In the genomic region with DNA sequence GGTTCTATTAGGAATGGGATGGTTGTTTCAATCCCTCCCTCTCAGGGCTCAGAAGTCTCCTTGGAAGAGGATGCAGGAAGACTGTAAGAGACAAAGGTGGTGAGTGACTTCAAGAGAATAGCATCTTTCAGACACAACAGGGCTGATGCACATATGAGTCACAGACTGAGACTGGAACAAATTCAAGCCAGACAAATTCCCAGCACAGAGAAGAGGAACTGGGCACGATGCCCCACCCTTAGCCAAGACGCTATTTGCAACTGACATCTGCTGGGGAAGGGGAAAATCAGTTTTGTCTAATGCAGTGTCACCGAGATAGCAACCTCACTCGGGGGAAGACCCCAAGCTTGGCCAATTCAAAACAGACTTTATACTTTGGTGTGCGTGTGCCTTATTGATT, we compare ENCODE assay signal across 17 mouse cellular contexts. TPM values are rescaled to one million over a fixed set of nuclear protein-coding genes. Genes with fewer than 3 reads are reported as not detected.
DNase-seq lines count a peak whose midpoint lies in the region; ATAC-seq lines count a peak whose summit lies in the region.
"Had no signal": no experiment of that assay in that cellular context is flagged by ENCODE, and none has a peak within 500 bp of the region (broad histone marks: within the 10 kb centered on the region; RNA-seq: fewer than 3 reads in every experiment).

No protein-coding gene starts in this region.

- no peaks in the 10 kb centered on the region for H3K4me1 ChIP-seq in embryonic facial prominence, embryonic 14.5 days (ENCODE audit: control insufficient read depth, insufficient read depth, low read length)
- peaks cover 3% of the 10 kb centered on the region; the same call in 1 of the 2 replicates for H3K4me1 ChIP-seq in embryonic facial prominence, embryonic 10.5 days
- H3K4me1 ChIP-seq: embryonic facial prominence, embryonic 12.5 days; neural tube, embryonic 12.5 days had no signal

- no peak for ATAC-seq in embryonic facial prominence, embryonic 14.5 days (ENCODE audit: low read depth)
- ATAC-seq: lung, postnatal 0 days had no signal

- H3K27me3 ChIP-seq in embryonic facial prominence, embryonic 14.5 days (replicated peaks; ENCODE audit: control insufficient read depth, insufficient read depth, low read length): no peaks in the 10 kb centered on the region
- no peaks in the 10 kb centered on the region for H3K27me3 ChIP-seq in embryonic facial prominence, embryonic 10.5 days (replicated peaks; ENCODE audit: low read depth, poor library complexity, severe bottlenecking)
- H3K27me3 ChIP-seq: neural tube, embryonic 12.5 days had no signal

- H3K36me3 ChIP-seq in embryonic facial prominence, embryonic 14.5 days (ENCODE audit: control insufficient read depth, insufficient read depth, low read length): no peaks in the 10 kb centered on the region
- H3K36me3 ChIP-seq in embryonic facial prominence, embryonic 10.5 days (replicated peaks): no peaks in the 10 kb centered on the region
- H3K36me3 ChIP-seq: embryonic facial prominence, embryonic 12.5 days; neural tube, embryonic 12.5 days had no signal

- H3K4me3 ChIP-seq in embryonic facial prominence, embryonic 14.5 days (ENCODE audit: low read depth, low read length): no peak overlapping the region
- H3K4me3 ChIP-seq in embryonic facial prominence, embryonic 10.5 days: no peak overlapping the region
- H3K4me3 ChIP-seq: embryonic facial prominence, embryonic 12.5 days; gastrocnemius, adult 2 months; neural tube, embryonic 12.5 days had no signal

- H3K9ac ChIP-seq in embryonic facial prominence, embryonic 14.5 days (ENCODE audit: low read depth, low read length): no peak overlapping the region
- H3K9ac ChIP-seq: embryonic facial prominence, embryonic 12.5 days; neural tube, embryonic 12.5 days had no signal

- H3K9me3 ChIP-seq in embryonic facial prominence, embryonic 14.5 days (ENCODE audit: control insufficient read depth, low read length): no peaks in the 10 kb centered on the region
- H3K9me3 ChIP-seq in embryonic facial prominence, embryonic 10.5 days: no peaks in the 10 kb centered on the region
- H3K9me3 ChIP-seq: embryonic facial prominence, embryonic 12.5 days; neural tube, embryonic 12.5 days had no signal

- H3K27ac ChIP-seq in embryonic facial prominence, embryonic 14.5 days (replicated peaks; ENCODE audit: low read depth, low read length): no peak overlapping the region
- H3K27ac ChIP-seq in embryonic facial prominence, embryonic 10.5 days (replicated peaks): no peak overlapping the region
- H3K27ac ChIP-seq: embryonic facial prominence, embryonic 12.5 days; gastrocnemius, adult 2 months; neural tube, embryonic 12.5 days; stomach, postnatal 0 days had no signal

- no peak overlapping the region for H3K4me2 ChIP-seq in embryonic facial prominence, embryonic 14.5 days (ENCODE audit: low read depth, low read length)
- H3K4me2 ChIP-seq: embryonic facial prominence, embryonic 12.5 days; heart, embryonic 11.5 days; neural tube, embryonic 12.5 days had no signal

- peak; percentile 23 for DNase-seq in embryonic facial prominence, embryonic 14.5 days (ENCODE audit: low spot score)
- DNase-seq in embryonic facial prominence, embryonic 10.5 days (ENCODE audit: low spot score): no peak
- DNase-seq in A20 (ENCODE audit: low read depth, low spot score): peak; percentile 59
- peak; percentile 91 for DNase-seq in brain, adult 2 months (ENCODE audit: low read depth, low spot score)
- DNase-seq in left cerebral cortex, postnatal 36 days (ENCODE audit: low spot score in 2 of 2): peak; percentile 39 to 49
- no peak for DNase-seq in embryo, embryonic 10 days (ENCODE audit: low spot score)
- DNase-seq in heart, postnatal 25 days (ENCODE audit: low spot score): no peak
- no peak for DNase-seq in T-cell, adult 2 months (ENCODE audit: low spot score)
- DNase-seq: gastrocnemius, adult 2 months; kidney, adult 18-20 months; midbrain, embryonic 14.5 days had no signal

- intact Hi-C loops in left cerebral cortex, postnatal 36 days (cut with DNase I): no loop called here
- intact Hi-C loops in heart, postnatal 25 days (cut with DNase I): no loop called here

- 64% methylated on average over 5 of the region's 5 CpGs for WGBS in embryonic facial prominence, embryonic 14.5 days
- WGBS in embryonic facial prominence, embryonic 10.5 days: 82% methylated on average over 5 of the region's 5 CpGs

RNA-seq across cellular contexts. Expression of a gene that starts 9.5 kb away (rescaled TPM):
- 12.1 and 13.6 TPM in 2 replicates for polyA plus RNA-seq in embryonic facial prominence, embryonic 14.5 days (2014; fragmentation: Nextera tagmentation; extraction: Ambion mirVana)
- 30.4 and 30.8 TPM in 2 replicates for polyA plus RNA-seq in embryonic facial prominence, embryonic 10.5 days (2016; fragmentation: Nextera tagmentation; extraction: Ambion mirVana)
- total RNA-seq in left cerebral cortex, postnatal 36 days (2021): 100 to 1,000 TPM; 591 to 630 TPM
- 1 to 10 TPM; 1.0 to 1.3 TPM for total RNA-seq in heart, postnatal 25 days (2021)
- polyA plus RNA-seq: liver, adult 2 months had no signal

Comparison
In these comparisons a context has a peak if more than half of its experiments do, and no peak if none do; other contexts are left out.
1. DNase-seq: peak in embryonic facial prominence, embryonic 14.5 days (single experiment), A20 (single experiment), brain, adult 2 months (single experiment) and left cerebral cortex, postnatal 36 days (2 of 2); none in embryonic facial prominence, embryonic 10.5 days (single experiment), embryo, embryonic 10 days (single experiment), heart, postnatal 25 days (single experiment) and T-cell, adult 2 months (single experiment).
2. RNA of a gene that starts 9.5 kb away (total RNA-seq): 591 to 630 TPM in left cerebral cortex, postnatal 36 days; 1.0 to 1.3 TPM in heart, postnatal 25 days; every median in the first group is over 100 times any median in the second.